Mouse (Mus musculus): ENCODE results near the gene Arl8a. TPM values are rescaled to one million over a fixed set of nuclear protein-coding genes. Genes with fewer than 3 reads are reported as not detected.
"Not testable (repeated sequence)": the region's sequence is repeated elsewhere in the genome, so short reads cannot be mapped to it uniquely, and the experiment has no call there.

Arl8a gene
- total RNA-seq (2015; ENCODE audit: low replicate concordance) (22.3 and 23.4 TPM in 2 replicates), total RNA-seq (2017; ENCODE audit: low replicate concordance) (7.2 and 11.9 TPM in 2 replicates)

DNA sequence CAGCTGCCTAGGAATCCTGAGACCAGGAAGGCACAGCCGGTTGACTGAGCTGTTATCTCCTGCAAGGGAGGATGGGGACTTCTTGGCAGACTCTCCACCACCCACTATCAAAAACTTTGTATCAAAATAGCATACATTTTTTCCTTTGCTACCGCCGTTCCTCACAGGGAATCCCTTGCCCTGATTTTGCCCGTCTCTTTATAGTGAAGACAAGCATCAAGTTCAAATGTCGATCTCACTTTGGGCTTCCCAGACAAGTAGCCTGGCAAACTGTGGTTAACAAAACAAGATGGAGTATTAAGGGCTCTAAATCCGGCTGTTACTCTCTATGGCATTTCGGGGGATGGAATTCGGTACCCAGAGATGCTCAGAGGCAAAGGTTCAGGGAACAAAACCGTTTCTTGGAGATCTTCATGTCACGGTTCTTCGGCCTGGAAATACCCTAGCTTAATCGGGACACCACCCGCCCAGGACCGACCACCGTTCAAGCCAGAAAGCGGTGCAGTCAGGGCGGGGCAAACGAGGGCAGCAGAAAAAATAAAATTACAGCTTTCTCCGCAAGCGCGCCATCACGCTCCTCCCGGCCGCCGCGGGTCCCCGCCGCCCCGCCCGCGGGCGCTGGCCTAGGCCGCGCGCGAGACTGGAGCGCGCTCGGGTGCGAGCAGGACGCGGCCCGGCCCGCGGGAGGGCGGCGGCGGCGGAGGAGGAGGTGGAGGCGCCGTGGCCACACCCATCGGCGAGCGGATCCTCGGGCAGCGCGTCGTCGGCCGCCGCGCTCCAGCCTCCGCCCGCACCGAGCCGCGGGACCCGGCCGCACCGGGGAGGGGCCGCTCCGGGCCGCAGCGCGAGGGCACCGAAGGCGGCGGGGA lies at the start of gene Arl8a:
Gene Arl8a (plus strand): TSS at position 748 of the 869 bp plus-strand sequence.
- ATAC-seq (replicated peaks; ENCODE audit: low FRiP score, poor library complexity, severe bottlenecking) = peak; percentile 87

DNA sequence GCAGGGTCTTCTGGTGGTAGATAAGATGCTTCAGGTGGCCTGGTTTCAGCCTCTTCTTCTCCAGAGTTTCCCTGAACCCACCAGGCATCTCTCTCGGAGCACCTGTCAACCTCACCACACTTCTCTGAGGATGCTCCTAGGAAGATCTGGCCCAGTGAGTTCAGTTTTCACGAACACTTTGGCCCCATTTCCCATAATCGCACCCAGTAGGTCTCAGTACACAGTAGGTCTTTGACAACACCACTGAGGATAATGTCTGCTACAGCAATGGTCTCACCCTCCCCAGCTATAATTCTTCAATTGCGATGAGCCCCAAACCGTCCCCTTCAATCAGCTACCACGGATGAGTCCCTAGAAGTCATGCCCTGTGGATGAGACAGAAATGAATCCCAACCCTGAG lies 49.2 kb upstream of the Arl8a start:
- ATAC-seq (replicated peaks; ENCODE audit: low FRiP score, poor library complexity, severe bottlenecking) = no peak

DNA sequence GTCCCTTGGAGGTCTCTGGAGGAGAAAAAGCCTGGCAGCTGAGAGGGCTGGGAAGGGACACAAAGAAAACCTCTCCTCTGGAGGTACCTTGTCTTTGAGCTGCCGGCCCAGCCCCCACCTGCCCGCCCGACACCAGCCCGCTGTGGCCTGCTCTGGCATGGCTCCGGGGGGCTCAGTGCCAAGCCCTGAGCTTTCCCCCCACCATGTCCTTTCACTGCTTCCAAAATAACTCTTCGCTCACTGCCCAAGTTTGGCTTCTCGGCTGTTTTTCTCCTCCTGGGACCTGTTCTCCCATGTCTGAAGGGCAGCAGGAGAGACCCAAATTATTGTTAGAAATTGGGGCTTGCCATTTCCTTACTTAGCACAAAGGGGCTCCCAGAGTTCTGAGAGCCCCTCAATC lies 48.2 kb upstream of the Arl8a start:
- no peak for ATAC-seq (replicated peaks; ENCODE audit: low FRiP score, poor library complexity, severe bottlenecking)

DNA sequence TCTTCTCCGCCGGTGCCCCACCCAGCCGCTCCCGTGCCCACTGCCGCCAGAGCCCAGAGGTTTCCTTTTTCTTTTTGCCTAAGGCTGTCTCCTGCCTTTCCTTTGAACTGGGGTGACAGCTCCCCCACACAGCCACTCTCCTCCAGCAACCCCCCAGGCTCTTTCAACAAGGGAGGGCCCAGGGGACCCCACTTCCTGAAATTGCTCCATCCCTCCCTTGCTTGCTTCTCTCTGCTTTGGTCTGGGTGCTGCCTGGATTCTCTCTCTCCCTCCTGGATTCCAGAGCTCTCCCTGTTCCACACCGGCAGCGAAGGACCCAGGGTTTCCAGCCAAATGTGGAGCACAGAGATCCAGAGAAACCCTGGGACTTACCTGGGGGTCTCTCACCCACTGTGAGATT lies 46.2 kb upstream of the Arl8a start:
- ATAC-seq (replicated peaks; ENCODE audit: low FRiP score, poor library complexity, severe bottlenecking) = no peak

DNA sequence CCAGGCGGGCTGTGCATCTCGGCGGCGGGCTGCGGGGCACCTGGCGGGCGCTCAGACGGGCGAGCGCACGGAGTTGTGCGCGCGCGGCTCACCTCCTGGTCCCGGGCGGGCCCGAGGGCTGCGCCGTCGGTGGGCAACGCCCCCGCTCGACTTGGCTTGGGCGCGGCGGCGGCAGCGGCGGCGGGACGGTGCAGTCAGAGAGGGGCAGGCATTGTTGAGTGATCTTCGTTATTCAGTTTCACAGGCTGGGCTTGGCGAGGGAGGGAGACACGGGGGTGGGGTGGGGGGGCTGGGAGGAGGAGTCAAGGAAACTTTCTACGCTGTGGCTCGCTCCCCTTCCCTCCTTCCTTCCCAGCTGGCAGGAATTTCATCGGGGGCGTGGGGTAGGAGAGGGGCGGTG lies 41.5 kb upstream of the Arl8a start, which contains the start of gene Lgr6:
Gene Lgr6 (minus strand): TSS at position 153 of the 400 bp plus-strand sequence.
- ATAC-seq (replicated peaks; ENCODE audit: low FRiP score, poor library complexity, severe bottlenecking) = no peak

DNA sequence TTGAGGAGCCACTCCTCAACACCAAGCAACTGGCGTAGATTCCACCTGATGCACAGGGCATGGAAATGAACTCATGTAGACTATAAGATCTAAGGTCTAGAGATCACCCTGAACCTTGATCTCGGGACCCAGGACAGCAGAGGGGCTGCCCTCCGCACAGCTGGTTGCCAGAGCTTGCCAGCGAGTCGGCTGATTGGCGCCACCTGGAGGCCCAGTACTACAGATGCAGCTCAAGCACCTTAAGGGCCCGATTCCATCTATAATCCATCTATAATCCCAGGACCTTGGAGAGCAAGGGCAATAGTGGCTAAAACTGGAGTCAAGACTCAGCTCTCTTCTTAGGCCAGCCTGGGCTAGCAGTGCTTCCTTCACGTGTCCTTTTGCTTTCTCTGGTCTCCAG lies 40.7 kb upstream of the Arl8a start:
- peak; percentile 58; the same call in 1 of the 2 replicates for ATAC-seq (replicated peaks; ENCODE audit: low FRiP score, poor library complexity, severe bottlenecking)

DNA sequence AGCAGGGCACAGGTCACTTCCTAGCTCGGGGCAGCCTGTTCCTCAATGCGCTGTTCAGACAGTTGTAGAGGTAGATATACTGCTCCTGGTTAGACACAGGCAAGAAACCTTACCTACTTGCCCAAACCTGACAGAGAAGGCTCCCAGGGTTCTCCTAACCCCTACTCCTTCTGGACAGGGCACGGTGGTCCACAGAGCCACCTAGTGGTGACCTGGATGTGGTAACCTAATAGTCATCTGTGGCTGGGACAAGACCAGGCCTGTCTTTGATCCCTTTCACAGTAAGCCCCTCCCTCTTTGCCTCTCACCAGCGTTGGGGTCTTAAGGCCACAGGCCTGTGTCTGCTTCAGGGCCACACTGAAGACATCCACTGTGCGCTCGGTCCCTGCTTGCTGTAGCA lies 38.0 kb upstream of the Arl8a start:
- ATAC-seq (replicated peaks; ENCODE audit: low FRiP score, poor library complexity, severe bottlenecking) = 0 out of 2 replicates have a peak, but pooled peaks have one; percentile 32

DNA sequence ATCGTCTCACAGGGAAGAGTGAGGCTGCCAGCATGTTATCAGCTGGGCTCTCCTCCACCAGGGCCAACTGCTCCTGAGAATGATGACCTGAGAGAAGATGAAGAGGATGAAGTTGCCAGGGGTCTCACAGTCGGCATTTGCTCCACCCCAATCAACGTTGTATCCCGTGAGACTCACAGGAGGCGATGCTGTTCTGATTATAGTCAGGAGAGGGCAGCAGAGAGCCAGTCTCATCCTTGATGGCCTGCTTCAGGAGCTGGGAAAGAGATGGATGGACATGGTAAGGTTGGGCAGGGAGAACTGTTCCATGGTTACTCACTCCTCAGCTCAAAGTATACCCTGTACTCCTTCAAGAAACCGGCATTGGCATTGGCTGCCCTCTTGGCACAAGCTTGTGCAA lies 36.5 kb upstream of the Arl8a start:
- ATAC-seq (replicated peaks; ENCODE audit: low FRiP score, poor library complexity, severe bottlenecking) = peak; percentile 64

DNA sequence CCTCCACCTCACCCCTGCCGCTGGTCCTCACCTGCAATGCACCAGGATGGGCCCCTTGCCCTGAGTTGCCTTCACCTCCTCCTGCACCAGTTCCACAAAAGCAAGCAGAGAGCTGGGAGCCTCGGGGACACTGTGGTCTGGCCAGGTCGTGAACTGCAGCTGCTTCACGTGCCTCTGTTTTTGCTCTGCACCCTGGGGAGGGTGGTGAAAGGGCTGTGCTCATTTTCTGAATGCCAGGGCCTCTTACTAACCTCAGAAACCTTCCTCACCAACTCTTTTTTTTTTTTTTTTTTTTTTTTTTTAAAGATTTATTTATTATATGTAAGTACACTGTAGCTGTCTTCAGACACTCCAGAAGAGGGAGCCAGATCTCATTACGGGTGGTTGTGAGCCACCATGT lies 35.4 kb upstream of the Arl8a start:
- not testable (repeated sequence) for ATAC-seq (replicated peaks; ENCODE audit: low FRiP score, poor library complexity, severe bottlenecking)

DNA sequence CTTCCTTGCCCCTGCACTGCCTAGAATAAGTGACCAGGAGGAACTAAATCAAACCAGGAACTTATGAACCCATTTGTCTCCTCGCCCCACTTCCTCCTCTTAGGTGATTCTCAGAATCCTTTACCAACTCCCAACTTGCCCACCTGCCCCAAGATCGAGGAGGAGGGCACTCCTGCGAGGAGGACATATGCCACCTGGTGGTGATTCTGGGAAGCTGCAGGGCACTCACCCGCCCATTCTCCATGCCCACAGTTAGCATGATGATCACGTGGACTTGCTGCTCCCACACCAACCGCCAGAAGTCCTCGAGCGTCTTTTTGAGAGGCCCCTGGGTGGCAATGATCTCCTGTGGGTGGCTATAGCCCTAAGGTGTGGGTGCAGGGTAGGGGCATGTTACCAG lies 34.0 kb upstream of the Arl8a start:
- ATAC-seq (replicated peaks; ENCODE audit: low FRiP score, poor library complexity, severe bottlenecking) = peak; percentile 72

DNA sequence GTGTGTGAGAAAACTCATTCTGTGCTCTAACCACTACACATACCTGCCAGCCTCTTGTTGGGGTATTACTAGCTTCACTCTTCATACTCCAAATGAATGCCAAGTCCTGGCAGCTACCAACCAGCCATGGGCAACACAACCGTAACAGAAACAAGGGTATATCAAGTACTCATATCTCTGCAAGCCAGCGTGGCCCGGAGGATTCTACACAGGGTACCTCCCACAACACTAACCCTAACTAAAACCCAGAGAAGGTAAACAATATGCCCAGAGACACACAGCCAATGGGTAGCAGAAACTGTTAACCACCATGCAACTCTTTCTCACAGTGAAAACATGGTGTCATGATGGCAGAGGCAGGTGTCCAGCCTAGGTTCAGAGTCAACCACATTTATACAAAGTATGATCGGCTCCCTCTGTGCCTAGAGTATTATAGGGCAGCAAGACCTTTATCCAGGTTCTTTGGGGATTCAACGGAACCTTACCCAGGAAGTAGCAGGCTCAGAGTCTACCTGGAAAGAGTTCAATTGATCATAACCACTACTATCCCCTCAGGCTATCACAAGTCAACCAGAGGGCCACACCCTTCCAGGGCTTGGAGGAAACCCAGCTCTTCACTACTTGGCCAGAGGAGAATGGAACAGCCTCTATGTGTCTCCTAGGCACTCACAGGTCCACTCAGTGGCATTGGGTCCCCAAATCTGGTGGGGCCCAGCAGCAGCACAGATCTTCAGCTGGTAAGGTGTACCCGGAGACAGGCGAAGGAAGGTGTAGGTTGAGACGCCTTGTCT lies 21.9 kb upstream of the Arl8a start:
- peak; percentile 76 for ATAC-seq (replicated peaks; ENCODE audit: low FRiP score, poor library complexity, severe bottlenecking)

DNA sequence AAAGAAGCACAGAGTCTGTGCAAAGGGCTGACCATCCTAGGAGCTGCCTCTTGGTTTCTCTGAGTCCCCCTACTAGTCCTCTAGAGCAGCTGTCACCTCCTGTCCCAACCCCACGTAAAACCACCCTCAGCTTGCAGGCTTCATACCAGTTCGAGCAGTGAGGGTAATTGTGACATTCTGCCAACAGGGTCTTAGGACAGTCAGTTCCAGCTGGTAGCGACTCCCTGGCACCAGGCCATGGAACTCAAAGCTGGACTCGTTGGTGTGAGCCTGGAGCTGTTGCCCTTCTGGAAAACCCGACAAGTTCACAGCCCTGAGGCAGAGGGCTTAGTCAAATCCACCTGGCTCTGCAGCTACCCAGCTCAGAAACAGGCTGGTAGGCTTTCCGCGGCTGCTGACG lies 20.6 kb upstream of the Arl8a start:
- no peak for ATAC-seq (replicated peaks; ENCODE audit: low FRiP score, poor library complexity, severe bottlenecking)

DNA sequence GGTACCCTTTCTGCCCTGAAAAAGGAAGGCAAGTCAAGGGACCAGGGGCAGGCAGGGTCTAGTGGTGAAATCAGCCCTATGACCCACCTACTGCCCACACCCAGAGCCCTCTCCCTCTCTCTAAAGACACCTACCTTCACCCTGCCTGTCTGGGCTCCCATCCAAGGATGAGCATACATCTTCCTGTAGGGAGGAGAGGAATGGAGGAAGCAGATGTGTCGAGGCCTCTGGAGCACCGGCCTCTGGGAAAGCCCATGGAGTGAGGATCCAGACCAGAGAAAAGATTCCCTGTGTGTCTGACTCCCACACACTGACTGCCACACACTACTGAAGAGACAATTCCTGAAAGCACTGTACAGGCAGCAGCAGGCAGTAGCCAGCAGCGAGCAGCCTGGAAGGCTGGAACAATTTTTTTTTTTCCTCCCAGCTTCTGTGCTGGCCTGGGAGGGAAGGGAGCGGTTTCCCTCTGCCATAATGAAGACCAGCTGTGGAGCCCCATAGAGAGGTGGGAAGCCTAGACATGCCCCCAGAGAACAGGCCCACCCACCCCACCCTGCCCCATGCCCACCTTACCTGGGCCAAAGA lies 20.1 kb upstream of the Arl8a start:
- ATAC-seq (replicated peaks; ENCODE audit: low FRiP score, poor library complexity, severe bottlenecking) = no peak

DNA sequence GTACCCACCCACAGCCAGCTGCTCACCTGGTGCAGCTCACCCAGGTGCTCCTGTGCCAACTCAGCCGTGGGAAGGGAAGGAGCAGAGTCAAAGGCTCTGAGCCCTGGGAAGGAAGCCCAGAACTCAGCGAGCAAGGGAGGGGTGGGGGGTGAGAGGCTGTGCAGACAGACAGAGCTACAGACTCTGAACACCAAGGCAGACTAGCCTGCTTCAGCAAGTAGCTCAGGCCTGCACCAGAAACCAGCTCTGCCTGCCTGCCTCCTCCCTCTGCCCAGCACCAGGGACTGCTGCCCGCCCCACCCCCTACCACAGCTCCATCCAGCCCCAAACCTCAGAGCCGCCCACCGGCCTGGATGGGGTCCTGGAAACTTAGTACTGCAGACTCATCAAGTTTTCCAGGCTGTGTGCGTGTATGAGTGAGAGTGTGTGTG lies 18.6 kb upstream of the Arl8a start:
- ATAC-seq (replicated peaks; ENCODE audit: low FRiP score, poor library complexity, severe bottlenecking) = no peak

DNA sequence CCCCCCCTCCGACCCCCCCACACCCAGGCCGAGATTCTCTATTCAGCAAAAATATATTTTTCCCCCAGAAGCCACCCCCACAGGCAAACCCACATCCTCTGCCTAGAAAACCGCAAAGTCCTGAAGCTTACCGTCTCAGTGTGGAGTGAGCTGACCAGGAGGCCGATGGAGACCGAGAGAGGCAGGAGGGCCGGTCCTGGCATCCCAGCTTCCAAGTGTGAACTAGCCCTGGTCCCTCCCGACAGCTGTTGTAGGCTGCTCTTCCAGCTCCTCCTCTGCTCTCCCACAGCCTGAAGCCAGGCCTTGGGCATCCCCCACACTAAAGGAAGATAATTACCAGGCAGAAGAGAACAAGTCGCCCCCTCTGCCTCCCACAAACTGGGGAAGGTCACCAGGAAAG lies 17.6 kb upstream of the Arl8a start:
- no peak for ATAC-seq (replicated peaks; ENCODE audit: low FRiP score, poor library complexity, severe bottlenecking)

DNA sequence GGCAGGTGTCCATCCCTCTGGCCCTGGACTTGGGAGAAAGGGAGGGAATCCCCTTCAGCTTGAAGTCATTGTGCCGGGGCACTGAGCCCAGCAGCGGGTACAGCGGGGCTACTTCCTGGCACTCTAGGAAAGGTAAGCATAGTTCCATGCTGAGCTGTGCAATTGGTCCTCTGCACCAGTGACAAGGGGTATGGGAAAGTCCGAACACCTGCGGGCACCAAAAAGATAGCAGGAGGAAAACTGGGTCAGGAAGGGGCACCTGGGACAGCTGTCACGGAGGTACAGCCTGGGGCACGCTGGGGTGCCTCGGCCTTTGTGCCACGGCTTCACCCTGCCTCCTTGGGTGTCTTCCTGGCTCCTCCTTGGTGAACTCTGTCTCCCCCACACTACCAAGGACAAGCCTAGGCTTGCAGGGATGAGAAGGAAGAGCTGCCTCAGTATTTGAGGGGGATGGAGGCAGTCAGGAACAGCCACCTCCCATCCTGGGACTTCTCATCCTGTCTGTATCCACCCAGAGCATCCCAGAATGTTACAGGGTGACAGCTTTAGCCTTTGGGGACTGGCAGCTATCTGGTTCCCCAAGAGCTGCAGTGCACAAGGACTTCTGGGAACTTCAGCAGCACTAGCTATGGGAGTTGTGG lies 17.0 kb upstream of the Arl8a start:
- ATAC-seq (replicated peaks; ENCODE audit: low FRiP score, poor library complexity, severe bottlenecking) = no peak

DNA sequence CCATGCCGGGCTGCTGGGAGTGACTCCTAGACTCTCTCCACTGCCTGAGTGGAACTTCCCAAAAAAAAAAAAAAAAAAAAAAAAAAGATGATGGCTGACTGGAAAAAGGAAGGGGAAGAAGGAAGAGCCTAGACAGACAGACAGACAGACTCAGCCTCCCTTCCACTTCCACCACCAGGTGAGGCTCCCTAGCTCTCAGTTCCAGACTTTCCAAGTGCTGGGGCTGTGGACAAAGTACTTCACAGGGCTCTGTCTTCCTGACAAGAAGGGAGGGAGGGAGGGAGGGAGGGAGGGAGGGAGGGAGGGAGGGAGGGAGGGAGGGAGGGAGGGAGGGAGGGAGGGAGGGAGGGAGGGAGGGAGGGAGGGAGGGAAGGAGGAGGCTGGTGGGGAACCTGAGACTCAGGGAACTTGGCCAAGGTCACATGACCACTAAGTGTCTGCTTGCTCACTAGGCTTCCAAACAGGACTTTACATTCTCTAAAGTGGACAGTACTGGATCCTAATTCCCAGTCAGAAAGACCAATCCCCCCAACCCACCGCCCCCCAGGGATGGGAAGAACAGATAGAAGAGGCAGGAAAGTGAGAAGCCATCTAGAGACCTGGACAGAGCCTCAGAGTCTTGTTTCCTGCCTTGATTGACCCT lies 16.1 kb upstream of the Arl8a start:
- no peak for ATAC-seq (replicated peaks; ENCODE audit: low FRiP score, poor library complexity, severe bottlenecking)

DNA sequence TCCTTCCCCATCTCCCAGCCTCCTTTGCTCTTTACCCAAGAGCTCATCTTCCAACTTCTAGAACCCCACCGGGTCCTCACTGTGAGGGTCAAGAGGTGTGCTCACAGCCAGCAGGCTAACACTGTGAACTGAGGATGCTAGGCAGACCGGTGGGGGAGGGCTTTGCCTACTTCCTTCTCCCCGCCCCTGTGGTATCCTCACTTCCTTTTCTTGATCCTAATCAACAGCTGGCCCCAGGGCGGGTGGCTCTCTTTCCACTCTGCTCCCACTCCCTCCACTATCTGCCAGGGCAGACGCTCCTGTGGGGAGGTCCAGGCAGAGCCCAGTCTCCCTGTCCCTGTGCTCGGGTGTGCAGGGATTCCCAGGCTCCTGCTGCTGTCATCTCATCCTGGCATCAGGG lies 15.6 kb upstream of the Arl8a start:
- no peak for ATAC-seq (replicated peaks; ENCODE audit: low FRiP score, poor library complexity, severe bottlenecking)

DNA sequence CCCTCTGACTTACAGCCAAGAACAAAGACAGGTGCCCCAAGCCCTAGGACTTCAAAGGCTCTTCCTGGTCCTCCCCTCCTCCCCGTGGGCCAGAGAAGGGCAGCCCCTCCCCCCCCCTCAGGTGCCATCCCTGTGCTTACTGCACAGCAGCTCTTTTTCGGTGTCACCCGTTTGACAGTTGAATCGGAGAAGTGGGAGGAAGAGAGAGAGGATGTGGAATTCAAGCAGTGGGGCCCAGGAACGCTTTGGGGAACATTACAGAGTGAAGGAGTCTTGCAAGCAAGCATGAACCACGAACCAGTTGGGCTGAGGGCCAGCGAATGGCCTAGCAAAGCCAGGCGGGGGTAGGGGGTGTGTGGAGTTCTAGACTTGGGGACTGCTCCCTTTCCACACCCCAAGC lies 15.1 kb upstream of the Arl8a start:
- no peak for ATAC-seq (replicated peaks; ENCODE audit: low FRiP score, poor library complexity, severe bottlenecking)
